25 mouse cellular contexts compared by ENCODE assay signal in genomic region chr16:93572383-93572782, GRCm38 (mm10). TPM values are rescaled to one million over a fixed set of nuclear protein-coding genes. Genes with fewer than 3 reads are reported as not detected.
DNase-seq lines count a peak whose midpoint lies in the region; ATAC-seq lines count a peak whose summit lies in the region.
"Had no signal": no experiment of that assay in that cellular context is flagged by ENCODE, and none has a peak within 500 bp of the region (broad histone marks: within the 10 kb centered on the region; RNA-seq: fewer than 3 reads in every experiment).

No protein-coding gene starts in this region.

- WGBS in embryonic facial prominence, embryonic 10.5 days, result 94% methylated on average over 6 of the region's 6 CpGs

- 0 out of 2 replicates have a peak, but pooled peaks cover 6% of the 10 kb centered on the region for H3K27me3 ChIP-seq in embryonic facial prominence, embryonic 10.5 days (replicated peaks; ENCODE audit: low read depth, poor library complexity, severe bottlenecking)
- H3K27me3 ChIP-seq: hindbrain, embryonic 13.5 days; neural tube, embryonic 12.5 days; Patski had no signal

- no peaks in the 10 kb centered on the region for H3K9me3 ChIP-seq in embryonic facial prominence, embryonic 10.5 days
- H3K9me3 ChIP-seq: hindbrain, embryonic 13.5 days; limb, embryonic 12.5 days; neural tube, embryonic 12.5 days had no signal

- H3K4me1 ChIP-seq in embryonic facial prominence, embryonic 10.5 days, result peaks cover 21% of the 10 kb centered on the region

- H3K4me3 ChIP-seq in embryonic facial prominence, embryonic 10.5 days, result no peak overlapping the region
- H3K4me3 ChIP-seq: hindbrain, embryonic 13.5 days; left cerebral cortex, adult 2 months; limb, embryonic 12.5 days; megakaryocyte, embryonic 14.5 days; neural tube, embryonic 12.5 days had no signal

- no peak overlapping the region for H3K27ac ChIP-seq in embryonic facial prominence, embryonic 10.5 days (replicated peaks)
- H3K27ac ChIP-seq: hindbrain, embryonic 13.5 days; left cerebral cortex, adult 2 months; limb, embryonic 12.5 days; liver, embryonic 14.5 days; neural tube, embryonic 12.5 days had no signal

- ATAC-seq in megakaryocyte, adult 5-6 weeks (ENCODE audit: poor library complexity, severe bottlenecking), result peak; percentile 39
- ATAC-seq in erythroblast, adult 5-6 weeks (replicated peaks; ENCODE audit: low FRiP score, poor library complexity, severe bottlenecking), result no peak
- ATAC-seq: forebrain, embryonic 14.5 days; lung, postnatal 0 days; Patski had no signal

- peak; percentile 84 for DNase-seq in CD4-positive helper T cell, adult 2 months (ENCODE audit: low read depth, low spot score)
- DNase-seq in CD8-positive naive resting alpha-beta T cell, adult 2 months (ENCODE audit: low read depth in 2 of 2, low spot score in 2 of 2), result peak; percentile 28 to 54
- DNase-seq in thymus, postnatal 0 days (ENCODE audit: low spot score), result peak; percentile 82
- no peak for DNase-seq in adrenal gland, postnatal 4 days (ENCODE audit: low spot score in 2 of 2)
- DNase-seq in cerebellum, adult 9-11 months, result no peak
- no peak for DNase-seq in embryonic facial prominence, embryonic 10.5 days (ENCODE audit: low spot score)
- DNase-seq: adrenal gland, postnatal 36 days; cerebellum, postnatal 10 days; heart, adult 18-20 months; kidney, adult 2 months; kidney, postnatal 14 days; right cerebral cortex, postnatal 14 days had no signal

- no peaks in the 10 kb centered on the region for H3K36me3 ChIP-seq in embryonic facial prominence, embryonic 10.5 days (replicated peaks)
- H3K36me3 ChIP-seq: hindbrain, embryonic 13.5 days; limb, embryonic 12.5 days; neural tube, embryonic 12.5 days had no signal

RNA-seq across cellular contexts. Expression of gene Setd4, which starts 31.5 kb away (rescaled TPM):
- 3.9 and 6.7 TPM in 2 replicates for total RNA-seq in megakaryocyte, adult 5-6 weeks (2015)
- 1.9 and 2.7 TPM in 2 replicates for total RNA-seq in megakaryocyte, adult 5-6 weeks (2017)
- polyA plus RNA-seq in thymus, postnatal 0 days (2015; fragmentation: Nextera tagmentation; extraction: Ambion mirVana), result 61.3 and 71.7 TPM in 2 replicates
- total RNA-seq in erythroblast, adult 5-6 weeks (2015; ENCODE audit: low replicate concordance), result not detected in 2 replicates
- total RNA-seq in erythroblast, adult 5-6 weeks (2017; ENCODE audit: low replicate concordance), result 0.70 and 1.2 TPM in 2 replicates
- 10 to 100 TPM; 11.0 to 11.1 TPM for total RNA-seq in adrenal gland, postnatal 4 days (2021)
- polyA plus RNA-seq in embryonic facial prominence, embryonic 10.5 days (2016; fragmentation: Nextera tagmentation; extraction: Ambion mirVana), result 15.6 and 17.7 TPM in 2 replicates

RNA-seq across cellular contexts. Expression of gene Cbr1, which starts 33.3 kb away (rescaled TPM):
- total RNA-seq in megakaryocyte, adult 5-6 weeks (2015), result 3.2 and 4.8 TPM in 2 replicates
- 4.8 and 6.6 TPM in 2 replicates for total RNA-seq in megakaryocyte, adult 5-6 weeks (2017)
- 82.5 and 89.5 TPM in 2 replicates for polyA plus RNA-seq in thymus, postnatal 0 days (2015; fragmentation: Nextera tagmentation; extraction: Ambion mirVana)
- 8.3 and 18.6 TPM in 2 replicates for total RNA-seq in erythroblast, adult 5-6 weeks (2015; ENCODE audit: low replicate concordance)
- 5.2 and 8.2 TPM in 2 replicates for total RNA-seq in erythroblast, adult 5-6 weeks (2017; ENCODE audit: low replicate concordance)
- 10 to 100 TPM; 69.3 to 79.6 TPM for total RNA-seq in adrenal gland, postnatal 4 days (2021)
- 97.5 and 111 TPM in 2 replicates for polyA plus RNA-seq in embryonic facial prominence, embryonic 10.5 days (2016; fragmentation: Nextera tagmentation; extraction: Ambion mirVana)

RNA-seq across cellular contexts. Expression of gene Gm5678, which starts 55.5 kb away (rescaled TPM):
- total RNA-seq in megakaryocyte, adult 5-6 weeks (2015), result not detected in 2 replicates
- not detected in 2 replicates for total RNA-seq in megakaryocyte, adult 5-6 weeks (2017)
- polyA plus RNA-seq in thymus, postnatal 0 days (2015; fragmentation: Nextera tagmentation; extraction: Ambion mirVana), result 0.18 and 0.25 TPM in 2 replicates
- not detected in 2 replicates for total RNA-seq in erythroblast, adult 5-6 weeks (2015; ENCODE audit: low replicate concordance)
- total RNA-seq in erythroblast, adult 5-6 weeks (2017; ENCODE audit: low replicate concordance), result not detected in 2 replicates
- total RNA-seq in adrenal gland, postnatal 4 days (2021), result 1 to 10 TPM; 2.9 to 4.6 TPM
- not detected in 2 replicates for polyA plus RNA-seq in embryonic facial prominence, embryonic 10.5 days (2016; fragmentation: Nextera tagmentation; extraction: Ambion mirVana)
- total RNA-seq: midbrain, postnatal 0 days had no signal
- polyA plus RNA-seq: forebrain, embryonic 14.5 days; heart, postnatal 0 days; hindbrain, embryonic 13.5 days; kidney, adult 2 months; limb, embryonic 12.5 days; liver, embryonic 14.5 days; lung, postnatal 0 days; midbrain, postnatal 0 days; neural tube, embryonic 12.5 days had no signal

Comparison
In these comparisons a context has a peak if more than half of its experiments do, and no peak if none do; other contexts are left out.
1. DNase-seq: peak in CD4-positive helper T cell, adult 2 months (single experiment), CD8-positive naive resting alpha-beta T cell, adult 2 months (2 of 2) and thymus, postnatal 0 days (single experiment); none in adrenal gland, postnatal 4 days (0 of 2), cerebellum, adult 9-11 months (single experiment) and embryonic facial prominence, embryonic 10.5 days (single experiment).